ENCODE assay signal across 13 mouse cellular contexts in genomic region chr7:72504268-72504667, GRCm38 (mm10).
DNase-seq lines count a peak whose midpoint lies in the region; ATAC-seq and TF ChIP-seq lines count a peak whose summit lies in the region.
"Had no signal": no experiment of that assay in that cellular context is flagged by ENCODE, and none has a peak within 500 bp of the region (broad histone marks: within the 10 kb centered on the region; RNA-seq: fewer than 3 reads in every experiment).

No protein-coding gene starts in this region.

- no peaks in the 10 kb centered on the region for H3K4me1 ChIP-seq in hindbrain, postnatal 0 days (ENCODE audit: insufficient read depth, low read length)
- H3K4me1 ChIP-seq in hindbrain, embryonic 12.5 days: 0 out of 2 replicates have a peak, but pooled peaks cover 4% of the 10 kb centered on the region

- H3K27me3 ChIP-seq in hindbrain, postnatal 0 days (ENCODE audit: insufficient read depth, low read length): no peaks in the 10 kb centered on the region
- H3K27me3 ChIP-seq in hindbrain, embryonic 12.5 days: no peaks in the 10 kb centered on the region

- no peak for TF ChIP-seq CTCF in hindbrain, postnatal 0 days (IDR thresholded peaks at IDR 0.05; ENCODE audit: low read depth)
- TF ChIP-seq CTCF in brain, embryonic 14.5 days (IDR thresholded peaks at IDR 0.05; ENCODE audit: borderline replicate concordance, extremely low read depth, insufficient read depth, insufficient read length): no peak

- H3K4me3 ChIP-seq in hindbrain, postnatal 0 days (ENCODE audit: low read length): no peak overlapping the region
- no peak overlapping the region for H3K4me3 ChIP-seq in hindbrain, embryonic 12.5 days
- H3K4me3 ChIP-seq: myocyte had no signal

- ATAC-seq in hindbrain, postnatal 0 days: peak; percentile 74
- ATAC-seq in hindbrain, embryonic 12.5 days (ENCODE audit: low FRiP score): no peak
- ATAC-seq: activated CD4-positive, CD25-positive, alpha-beta regulatory T cell, adult 4 months had no signal

- no peak overlapping the region for H3K27ac ChIP-seq in hindbrain, postnatal 0 days
- no peak overlapping the region for H3K27ac ChIP-seq in hindbrain, embryonic 12.5 days

- intact Hi-C loops in heart, postnatal 14 days (cut with DNase I): no loop called here

- no peaks in the 10 kb centered on the region for H3K36me3 ChIP-seq in hindbrain, postnatal 0 days (ENCODE audit: insufficient read depth, low read length)
- H3K36me3 ChIP-seq in hindbrain, embryonic 12.5 days: no peaks in the 10 kb centered on the region

- DNase-seq in hindbrain, postnatal 0 days (ENCODE audit: low spot score): peak; percentile 58
- DNase-seq in brain, embryonic 14.5 days (ENCODE audit: low read depth): peak; percentile 60
- peak; percentile 52 for DNase-seq in cerebellum, adult 8-10 months
- DNase-seq in heart, postnatal 14 days: peak; percentile 16 to 29
- no peak for DNase-seq in embryo, embryonic 9.5 days (ENCODE audit: extremely low spot score)
- no peak for DNase-seq in c-Kit-positive CD71-positive TER-119-positive erythroid progenitor cells, embryonic 14.5 days (ENCODE audit: low spot score)
- DNase-seq in spleen, postnatal 4 days (ENCODE audit: low spot score in 2 of 2): no peak
- DNase-seq: lung, postnatal 10 days; right cerebral cortex, postnatal 14 days; thymus, postnatal 36 days had no signal

- H3K9me3 ChIP-seq in hindbrain, postnatal 0 days (ENCODE audit: low read length): no peaks in the 10 kb centered on the region
- no peaks in the 10 kb centered on the region for H3K9me3 ChIP-seq in hindbrain, embryonic 12.5 days (replicated peaks)

- H3K9ac ChIP-seq in hindbrain, postnatal 0 days (replicated peaks; ENCODE audit: low read length): no peak overlapping the region
- no peak overlapping the region for H3K9ac ChIP-seq in hindbrain, embryonic 12.5 days

- H3K4me2 ChIP-seq in hindbrain, postnatal 0 days (ENCODE audit: low read depth, low read length): no peak overlapping the region
- H3K4me2 ChIP-seq in hindbrain, embryonic 12.5 days (replicated peaks): no peak overlapping the region

- no peak for TF ChIP-seq POLR2A in brain, embryonic 14.5 days (IDR thresholded peaks at IDR 0.05; ENCODE audit: borderline replicate concordance, extremely low read depth, insufficient read depth, insufficient read length, poor library complexity, severe bottlenecking)

- 68% methylated on average over 4 of the region's 4 CpGs for WGBS in hindbrain, postnatal 0 days
- WGBS in hindbrain, embryonic 12.5 days: 79% methylated on average over 4 of the region's 4 CpGs

Comparison
In these comparisons a context has a peak if more than half of its experiments do, and no peak if none do; other contexts are left out.
1. DNase-seq: peak in hindbrain, postnatal 0 days (single experiment), brain, embryonic 14.5 days (single experiment), cerebellum, adult 8-10 months (single experiment) and heart, postnatal 14 days (2 of 2); none in embryo, embryonic 9.5 days (single experiment), c-Kit-positive CD71-positive TER-119-positive erythroid progenitor cells, embryonic 14.5 days (single experiment) and spleen, postnatal 4 days (0 of 2).